Mouse (Mus musculus) C2C12 (cell line): Measurements from ENCODE around the gene Snx27. TPM values are rescaled to one million over a fixed set of nuclear protein-coding genes. Genes with fewer than 3 reads are reported as not detected.

ENCODE experiments used
- H3K27me3 ChIP-seq: one replicate; pipeline ENCODE4 v1.6.1; 2011; ENCODE audit not compliant: control insufficient read depth, insufficient read depth, insufficient read length
- H3K36me3 ChIP-seq: one replicate; pipeline ENCODE4 v1.6.1; 2011; ENCODE audit not compliant: control insufficient read depth, insufficient read depth
- H3K4me3 ChIP-seq: one replicate; pipeline ENCODE4 v1.5.1; 2011; ENCODE audit warnings: mild to moderate bottlenecking, control low read depth; ENCODE audit not compliant: poor library complexity, insufficient read depth, severe bottlenecking
- H3K79me2 ChIP-seq: one replicate; pipeline ENCODE4 v1.6.1; 2011; ENCODE audit not compliant: control insufficient read depth, insufficient read depth
- H3K79me3 ChIP-seq: one replicate; pipeline ENCODE4 v1.6.1; 2011; ENCODE audit warnings: low read depth, control low read depth
- H3ac ChIP-seq: one replicate; pipeline ENCODE3; 2011; ENCODE audit warnings: low read depth; ENCODE audit not compliant: control insufficient read depth, insufficient read length
- CEBPB ChIP-seq: IDR thresholded peaks from one replicate; pipeline ENCODE4 v1.6.1; 2011; ENCODE audit warnings: low read depth, mild to moderate bottlenecking, control low read depth, moderate library complexity
- CTCF ChIP-seq: IDR thresholded peaks from one replicate; pipeline ENCODE4 v1.5.1; 2011; ENCODE audit not compliant: control insufficient read depth, insufficient read depth, insufficient read length
- FOSL1 ChIP-seq: IDR thresholded peaks from one replicate; pipeline ENCODE4 v1.8.0; 2011; ENCODE audit warnings: mild to moderate bottlenecking, low read length; ENCODE audit not compliant: poor library complexity, insufficient read depth, severe bottlenecking
- MAX ChIP-seq: IDR thresholded peaks from one replicate; pipeline ENCODE4 v1.6.1; 2011; ENCODE audit warnings: mild to moderate bottlenecking, control low read depth
- MYOD1 ChIP-seq: IDR thresholded peaks from one replicate; pipeline ENCODE4 v1.6.1; 2011; ENCODE audit warnings: low read depth; ENCODE audit not compliant: control insufficient read depth, insufficient read length
- MYOG ChIP-seq: IDR thresholded peaks from one replicate; pipeline ENCODE4 v1.6.1; 2011; ENCODE audit not compliant: control insufficient read depth, insufficient read length; ENCODE audit errors: extremely low read depth
- USF1 ChIP-seq: IDR thresholded peaks from one replicate; pipeline ENCODE4 v1.6.1; 2011; ENCODE audit warnings: low read depth, mild to moderate bottlenecking, control low read depth, moderate library complexity
- polyA plus RNA-seq: library from polyadenylated mRNA; unstranded; fragments of >200 nt; fragmentation: generic; extraction: Trizol; gene quantifications from one replicate; pipeline ENCODE4 v1.2.1, GENCODE M21; 2012; ENCODE audit warnings: missing spikeins

The Snx27 gene
- polyA plus RNA-seq, 1 experiment = 14.9 TPM

- H3K36me3 ChIP-seq = peaks cover 2% of the 10 kb centered on the region
- no peak overlapping the region for H3K4me3 ChIP-seq
- H3K79me2 ChIP-seq = peaks cover 81% of the 10 kb centered on the region
- H3K27me3 ChIP-seq = no peaks in the 10 kb centered on the region
- peaks cover 37% of the 10 kb centered on the region for H3K79me3 ChIP-seq
- no peak for TF ChIP-seq CEBPB
- TF ChIP-seq USF1 = no peak
- TF ChIP-seq MYOG = no peak
- TF ChIP-seq CTCF = no peak
- TF ChIP-seq FOSL1 = no peak
- peak overlapping the region; percentile 33 for H3ac ChIP-seq
Observed at GRCm38 (mm10) chr3:94565127-94565526, 17.4 kb downstream of the Snx27 start.

GRCm38 (mm10) chr3:94564356-94565010, 18.0 kb downstream of the Snx27 start:
- H3K4me3 ChIP-seq = no peak overlapping the region
- TF ChIP-seq MYOD1 = no peak
- TF ChIP-seq MYOG = no peak
- peak; percentile 10 for TF ChIP-seq CTCF
- H3K36me3 ChIP-seq = peaks cover 8% of the 10 kb centered on the region
- peaks cover 33% of the 10 kb centered on the region for H3K79me3 ChIP-seq
- peaks cover 76% of the 10 kb centered on the region for H3K79me2 ChIP-seq
- no peaks in the 10 kb centered on the region for H3K27me3 ChIP-seq
- H3ac ChIP-seq = no peak overlapping the region

- Histone ChIP-seq H3K79me3 (peaks cover 33% of the 10 kb centered on the region), H3K36me3 (peaks cover 22% of the 10 kb centered on the region), H3K27me3 (no peaks in the 10 kb centered on the region), H3ac (no peak overlapping the region), H3K4me3 (no peak overlapping the region), H3K79me2 (peaks cover 78% of the 10 kb centered on the region)
- no peak for TF ChIP-seq MAX
Observed at GRCm38 (mm10) chr3:94563163-94563562, 19.4 kb downstream of the Snx27 start.

GRCm38 (mm10) chr3:94559931-94560429, 22.5 kb downstream of the Snx27 start:
- Histone ChIP-seq H3K27me3 (no peaks in the 10 kb centered on the region), H3K4me3 (no peak overlapping the region), H3K36me3 (peaks cover 29% of the 10 kb centered on the region), H3ac (no peak overlapping the region), H3K79me2 (peaks cover 60% of the 10 kb centered on the region), H3K79me3 (peaks cover 31% of the 10 kb centered on the region)
- TF ChIP-seq MAX = no peak
- no peak for TF ChIP-seq MYOD1
- TF ChIP-seq CTCF = no peak
- no peak for TF ChIP-seq MYOG
- TF ChIP-seq CEBPB = no peak
- no peak for TF ChIP-seq FOSL1
- TF ChIP-seq USF1 = no peak

GRCm38 (mm10) chr3:94549041-94549440, 33.5 kb downstream of the Snx27 start:
- Histone ChIP-seq H3K4me3 (no peak overlapping the region), H3ac (no peak overlapping the region), H3K36me3 (peaks cover 7% of the 10 kb centered on the region), H3K79me3 (peaks cover 7% of the 10 kb centered on the region), H3K27me3 (no peaks in the 10 kb centered on the region), H3K79me2 (peaks cover 20% of the 10 kb centered on the region)
- no peak for TF ChIP-seq MAX
- no peak for TF ChIP-seq CTCF
- TF ChIP-seq USF1 = no peak
- no peak for TF ChIP-seq MYOD1
- no peak for TF ChIP-seq MYOG
- TF ChIP-seq FOSL1 = no peak
- no peak for TF ChIP-seq CEBPB

GRCm38 (mm10) chr3:94537187-94537586, 45.3 kb downstream of the Snx27 start:
- H3K27me3 ChIP-seq = no peaks in the 10 kb centered on the region
- TF ChIP-seq FOSL1 = peak; percentile 58
- TF ChIP-seq CTCF = no peak
- no peak overlapping the region for H3ac ChIP-seq
- peaks cover 19% of the 10 kb centered on the region for H3K36me3 ChIP-seq
- peaks cover 15% of the 10 kb centered on the region for H3K79me3 ChIP-seq
- H3K4me3 ChIP-seq = no peak overlapping the region
- peaks cover 40% of the 10 kb centered on the region for H3K79me2 ChIP-seq
